In genomic region chr16:54592643-54593042, GRCm38 (mm10) we compare ENCODE assay signal across 17 mouse cellular contexts.
DNase-seq lines count a peak whose midpoint lies in the region; ATAC-seq lines count a peak whose summit lies in the region.
"Had no signal": no experiment of that assay in that cellular context is flagged by ENCODE, and none has a peak within 500 bp of the region (broad histone marks: within the 10 kb centered on the region; RNA-seq: fewer than 3 reads in every experiment).

No protein-coding gene starts in this region.

- H3K4me3 ChIP-seq in midbrain, embryonic 14.5 days (replicated peaks; ENCODE audit: low read depth, low read length), result no peak overlapping the region
- H3K4me3 ChIP-seq in midbrain, embryonic 11.5 days (ENCODE audit: low read depth, low read length), result no peak overlapping the region
- H3K4me3 ChIP-seq: kidney, embryonic 15.5 days; layer of hippocampus, adult 2 months; limb, embryonic 13.5 days; midbrain, embryonic 13.5 days had no signal

- no peaks in the 10 kb centered on the region for H3K36me3 ChIP-seq in midbrain, embryonic 14.5 days (ENCODE audit: control insufficient read depth, insufficient read depth, low read length)
- no peaks in the 10 kb centered on the region for H3K36me3 ChIP-seq in midbrain, embryonic 11.5 days (ENCODE audit: control insufficient read depth, insufficient read depth, low read length)
- H3K36me3 ChIP-seq: kidney, embryonic 15.5 days; limb, embryonic 13.5 days; midbrain, embryonic 13.5 days had no signal

- intact Hi-C loops in left cerebral cortex, postnatal 25 days (cut with DNase I), result loop anchor here (2.0 kb wide), 1 partner anchor 94 kb away; no protein-coding TSS in a partner anchor
- intact Hi-C loops in gastrocnemius, postnatal 36 days (cut with DNase I), result no loop called here

- H3K4me2 ChIP-seq in midbrain, embryonic 14.5 days (ENCODE audit: low read length), result no peak overlapping the region
- H3K4me2 ChIP-seq in midbrain, embryonic 11.5 days, result no peak overlapping the region
- H3K4me2 ChIP-seq: kidney, embryonic 15.5 days; limb, embryonic 13.5 days; midbrain, embryonic 13.5 days had no signal

- H3K27ac ChIP-seq in midbrain, embryonic 14.5 days (replicated peaks; ENCODE audit: low read depth, low read length), result no peak overlapping the region
- H3K27ac ChIP-seq in midbrain, embryonic 11.5 days (ENCODE audit: low read depth, low read length), result no peak overlapping the region
- H3K27ac ChIP-seq: kidney, embryonic 15.5 days; layer of hippocampus, adult 2 months; limb, embryonic 13.5 days; midbrain, embryonic 13.5 days had no signal

- H3K9me3 ChIP-seq in midbrain, embryonic 14.5 days (ENCODE audit: control insufficient read depth, low read length), result no peaks in the 10 kb centered on the region
- no peaks in the 10 kb centered on the region for H3K9me3 ChIP-seq in midbrain, embryonic 11.5 days (ENCODE audit: control insufficient read depth, low read length)
- H3K9me3 ChIP-seq: kidney, embryonic 15.5 days; limb, embryonic 13.5 days; midbrain, embryonic 13.5 days had no signal

- no peak for ATAC-seq in midbrain, embryonic 14.5 days (ENCODE audit: low FRiP score, low TSS enrichment)
- ATAC-seq in midbrain, embryonic 11.5 days (ENCODE audit: low FRiP score), result no peak
- ATAC-seq: forebrain, embryonic 14.5 days; midbrain, embryonic 13.5 days; Patski had no signal

- no peak overlapping the region for H3K9ac ChIP-seq in midbrain, embryonic 14.5 days (replicated peaks; ENCODE audit: low read length)
- no peak overlapping the region for H3K9ac ChIP-seq in midbrain, embryonic 11.5 days (ENCODE audit: low read length)
- H3K9ac ChIP-seq: kidney, embryonic 15.5 days; limb, embryonic 13.5 days; midbrain, embryonic 13.5 days had no signal

- DNase-seq in cerebellum, adult 9-10 months, result peak; percentile 7
- DNase-seq in cerebellum, adult 11 months, result no peak
- DNase-seq in midbrain, embryonic 14.5 days, result peak; percentile 5
- no peak for DNase-seq in midbrain, embryonic 11.5 days (ENCODE audit: low spot score, missing footprints)
- DNase-seq in left cerebral cortex, postnatal 25 days (ENCODE audit: low spot score in 2 of 2), result peak; percentile 25 to 90
- DNase-seq in lung, postnatal 10 days, result no peak
- no peak for DNase-seq in thymus, adult 18-20 months
- no peak for DNase-seq in gastrocnemius, postnatal 36 days
- DNase-seq: lung, postnatal 36 days; retina, postnatal 1 day; thymus, postnatal 14 days had no signal

- no peaks in the 10 kb centered on the region for H3K4me1 ChIP-seq in midbrain, embryonic 14.5 days (ENCODE audit: control insufficient read depth, insufficient read depth, low read length)
- H3K4me1 ChIP-seq in midbrain, embryonic 11.5 days (ENCODE audit: control insufficient read depth, insufficient read depth, low read length), result no peaks in the 10 kb centered on the region
- H3K4me1 ChIP-seq: kidney, embryonic 15.5 days; limb, embryonic 13.5 days; midbrain, embryonic 13.5 days had no signal

- H3K27me3 ChIP-seq in midbrain, embryonic 14.5 days (ENCODE audit: control insufficient read depth, insufficient read depth, low read length), result no peaks in the 10 kb centered on the region
- no peaks in the 10 kb centered on the region for H3K27me3 ChIP-seq in midbrain, embryonic 11.5 days (ENCODE audit: control insufficient read depth, insufficient read depth, low read length)
- H3K27me3 ChIP-seq: kidney, embryonic 15.5 days; limb, embryonic 13.5 days; midbrain, embryonic 13.5 days; Patski had no signal

- 55% methylated on average over 2 of the region's 2 CpGs for WGBS in midbrain, embryonic 14.5 days
- WGBS in midbrain, embryonic 11.5 days, result 55% methylated on average over 2 of the region's 2 CpGs

Comparison
In these comparisons a context has a peak if more than half of its experiments do, and no peak if none do; other contexts are left out.
1. DNase-seq: peak in cerebellum, adult 9-10 months (single experiment), midbrain, embryonic 14.5 days (single experiment) and left cerebral cortex, postnatal 25 days (2 of 2); none in cerebellum, adult 11 months (single experiment), midbrain, embryonic 11.5 days (single experiment), lung, postnatal 10 days (single experiment), thymus, adult 18-20 months (0 of 2) and gastrocnemius, postnatal 36 days (0 of 2).